Mouse (Mus musculus): ENCODE measurements around the gene Syt10. TPM values are rescaled to one million over a fixed set of nuclear protein-coding genes. Genes with fewer than 3 reads are reported as not detected.

Syt10 gene
- polyA plus RNA-seq, 1 experiment from 2014 or later = 0.43 TPM

Small RNA genes within 50 kb of the gene (microRNA-seq; reads per million reads assigned to microRNA genes)
- gene Gm24643 = not detected

Other genes starting within 250 kb of the Syt10 start
- gene Rabl2, start 249.9 kb downstream of the Syt10 start, polyA plus RNA-seq (2014; fragmentation: Nextera tagmentation; extraction: Ambion mirVana) = 52.6 and 52.8 TPM in 2 replicates

Measured in stomach, embryonic 14.5 days (tissue).